In genomic region chr11:93471573-93472179, GRCm38 (mm10) we compare ENCODE assay signal across 7 mouse cellular contexts.
DNase-seq lines count a peak whose midpoint lies in the region; ATAC-seq lines count a peak whose summit lies in the region.

No protein-coding gene starts in this region.

- H3K27ac ChIP-seq in midbrain, embryonic 13.5 days = 0 out of 2 replicates have a peak overlapping the region, but pooled peaks have one; percentile 30
- H3K27ac ChIP-seq in stomach, embryonic 16.5 days (ENCODE audit: low read length) = no peak overlapping the region

- H3K9ac ChIP-seq in midbrain, embryonic 13.5 days (replicated peaks) = no peak overlapping the region
- H3K9ac ChIP-seq in stomach, embryonic 16.5 days (ENCODE audit: low read length) = no peak overlapping the region

- H3K4me3 ChIP-seq in midbrain, embryonic 13.5 days (replicated peaks) = no peak overlapping the region
- H3K4me3 ChIP-seq in stomach, embryonic 16.5 days (replicated peaks; ENCODE audit: low read length) = no peak overlapping the region

- peak; percentile 40 for DNase-seq in adrenal gland, adult 8-10 months
- peak; percentile 99 to 100 for DNase-seq in cerebellum, postnatal 14 days
- peak; percentile 58 to 70 for DNase-seq in frontal cortex, postnatal 25 days (ENCODE audit: low spot score in 2 of 2)
- DNase-seq in hindlimb bud, embryonic 11.5 days (ENCODE audit: extremely low spot score, low read depth, low spot score) = peak; percentile 47
- peak; percentile 50 to 92 for DNase-seq in left cerebral cortex, adult 9 months (ENCODE audit: low spot score in 2 of 2)

- ATAC-seq in midbrain, embryonic 13.5 days = peak; percentile 87
- ATAC-seq in stomach, embryonic 16.5 days (ENCODE audit: insufficient read depth, low FRiP score) = 0 out of 2 replicates have a peak, but pooled peaks have one; percentile 33

- H3K4me2 ChIP-seq in midbrain, embryonic 13.5 days (replicated peaks) = peak overlapping the region; percentile 36; the same call in 1 of the 2 replicates
- no peak overlapping the region for H3K4me2 ChIP-seq in stomach, embryonic 16.5 days (ENCODE audit: low read depth, low read length)

- no peaks in the 10 kb centered on the region for H3K36me3 ChIP-seq in midbrain, embryonic 13.5 days
- H3K36me3 ChIP-seq in stomach, embryonic 16.5 days (ENCODE audit: control insufficient read depth, insufficient read depth, low read length) = no peaks in the 10 kb centered on the region

- WGBS in midbrain, embryonic 13.5 days = 28% methylated on average over 10 of the region's 10 CpGs
- 43% methylated on average over 10 of the region's 10 CpGs for WGBS in stomach, embryonic 16.5 days

- H3K4me1 ChIP-seq in midbrain, embryonic 13.5 days (replicated peaks) = peaks cover 8% of the 10 kb centered on the region
- no peaks in the 10 kb centered on the region for H3K4me1 ChIP-seq in stomach, embryonic 16.5 days (ENCODE audit: control insufficient read depth, insufficient read depth, low read length)

- no peaks in the 10 kb centered on the region for H3K27me3 ChIP-seq in midbrain, embryonic 13.5 days
- no peaks in the 10 kb centered on the region for H3K27me3 ChIP-seq in stomach, embryonic 16.5 days (ENCODE audit: control insufficient read depth, insufficient read depth, low read length)

- H3K9me3 ChIP-seq in midbrain, embryonic 13.5 days = no peaks in the 10 kb centered on the region
- no peaks in the 10 kb centered on the region for H3K9me3 ChIP-seq in stomach, embryonic 16.5 days (replicated peaks; ENCODE audit: control insufficient read depth, low read length)

Comparison
In these comparisons a context has a peak if more than half of its experiments do, and no peak if none do; other contexts are left out.
1. DNase-seq: peak in every context shown above with its lines; median percentile 100 in cerebellum, postnatal 14 days; 71 in left cerebral cortex, adult 9 months; 64 in frontal cortex, postnatal 25 days; 47 in hindlimb bud, embryonic 11.5 days; 40 in adrenal gland, adult 8-10 months.